Mouse (Mus musculus) frontal cortex, postnatal 10 days (tissue): ENCODE data around the gene Slc4a2.

Experiments
- DNase-seq, 2 experiments: peaks; one replicate each; pipeline ENCODE4 v3.0.0; 2022; ENCODE audit warnings: low spot score in 2 of 2, mixed read lengths in 1 of 2

Slc4a2 gene

GRCm38 (mm10) chr5:24426556-24427284 lies 3.1 kb downstream of the Slc4a2 start:
- no peak for DNase-seq

DNA sequence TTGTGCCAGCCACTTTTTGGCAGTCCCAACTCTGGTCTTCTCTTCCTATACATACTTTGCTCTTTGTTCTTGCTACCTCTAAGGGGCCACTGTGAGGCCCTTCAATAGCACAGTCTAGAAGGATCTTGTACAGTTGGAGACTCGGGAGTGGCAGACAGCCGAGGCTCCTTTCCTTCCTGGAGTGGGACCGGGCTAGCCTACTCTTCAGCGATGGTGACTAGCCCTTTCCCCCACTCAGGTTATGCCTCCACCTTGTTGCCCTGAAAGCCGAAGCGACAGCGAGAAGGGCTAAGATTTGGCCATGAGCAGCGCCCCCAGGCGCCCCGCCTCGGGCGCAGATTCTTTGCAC lies 3.6 kb downstream of the Slc4a2 start:
- no peak for DNase-seq

GRCm38 (mm10) chr5:24427981-24428402 lies 4.4 kb downstream of the Slc4a2 start:
- no peak for DNase-seq

- DNase-seq = no peak
Measured at GRCm38 (mm10) chr5:24428596-24428995, 5.0 kb downstream of the Slc4a2 start.

GRCm38 (mm10) chr5:24433993-24434392 lies 10.4 kb downstream of the Slc4a2 start:
- no peak for DNase-seq

GRCm38 (mm10) chr5:24441187-24441586 lies 17.6 kb downstream of the Slc4a2 start:
- DNase-seq = no peak

- DNase-seq = no peak
Measured at GRCm38 (mm10) chr5:24442029-24442428, 18.4 kb downstream of the Slc4a2 start.

GRCm38 (mm10) chr5:24443204-24443603 lies 19.6 kb downstream of the Slc4a2 start:
- no peak for DNase-seq

DNA sequence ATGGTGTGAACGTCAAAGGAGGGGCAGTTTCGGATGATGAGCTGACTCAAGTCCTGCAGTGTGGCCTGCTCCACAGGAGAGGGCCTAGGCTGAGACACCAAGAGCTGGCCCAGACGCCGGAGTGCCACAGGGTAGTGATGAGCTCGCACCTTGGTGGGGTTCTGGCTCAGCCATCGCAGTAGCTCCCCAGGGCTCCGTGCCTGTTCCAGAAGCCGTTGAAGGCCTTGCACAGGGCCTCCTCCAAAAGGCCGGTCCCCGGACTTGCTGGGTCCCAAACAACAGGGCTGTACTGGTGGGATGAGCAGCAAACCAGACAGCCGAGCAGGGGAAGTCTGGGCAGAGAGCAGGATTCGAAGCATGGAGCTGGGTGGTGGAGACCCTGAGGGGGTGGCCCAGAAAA lies 20.3 kb downstream of the Slc4a2 start:
- DNase-seq = no peak

GRCm38 (mm10) chr5:24444746-24445427 lies 21.2 kb downstream of the Slc4a2 start, which contains the start of gene Fastk:
TSS of gene Fastk (minus strand) at chr5:24445287.
- peak; percentile 85 to 93 for DNase-seq

GRCm38 (mm10) chr5:24445428-24446080 lies 21.9 kb downstream of the Slc4a2 start:
- no peak for DNase-seq

DNA sequence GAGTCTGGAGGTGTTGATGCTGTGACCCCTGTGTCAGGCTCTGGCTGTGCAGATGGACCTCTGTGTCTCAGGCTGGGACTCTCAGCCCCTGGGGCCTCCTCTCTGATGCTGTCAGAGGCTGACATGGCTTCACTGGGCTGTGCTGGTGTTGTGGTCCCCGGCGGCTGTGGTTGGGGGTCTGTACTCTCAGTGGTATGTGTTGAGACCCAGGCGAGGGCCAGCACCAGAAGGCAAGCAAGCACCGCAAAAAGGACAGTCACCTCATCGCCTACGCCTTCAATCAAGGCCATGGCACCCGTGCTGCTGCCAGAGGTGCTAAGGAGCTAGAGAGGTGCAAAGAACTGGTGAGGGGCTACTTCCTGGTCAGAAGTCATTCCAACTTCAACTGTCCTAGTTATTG lies 23.0 kb downstream of the Slc4a2 start:
- DNase-seq = no peak

DNA sequence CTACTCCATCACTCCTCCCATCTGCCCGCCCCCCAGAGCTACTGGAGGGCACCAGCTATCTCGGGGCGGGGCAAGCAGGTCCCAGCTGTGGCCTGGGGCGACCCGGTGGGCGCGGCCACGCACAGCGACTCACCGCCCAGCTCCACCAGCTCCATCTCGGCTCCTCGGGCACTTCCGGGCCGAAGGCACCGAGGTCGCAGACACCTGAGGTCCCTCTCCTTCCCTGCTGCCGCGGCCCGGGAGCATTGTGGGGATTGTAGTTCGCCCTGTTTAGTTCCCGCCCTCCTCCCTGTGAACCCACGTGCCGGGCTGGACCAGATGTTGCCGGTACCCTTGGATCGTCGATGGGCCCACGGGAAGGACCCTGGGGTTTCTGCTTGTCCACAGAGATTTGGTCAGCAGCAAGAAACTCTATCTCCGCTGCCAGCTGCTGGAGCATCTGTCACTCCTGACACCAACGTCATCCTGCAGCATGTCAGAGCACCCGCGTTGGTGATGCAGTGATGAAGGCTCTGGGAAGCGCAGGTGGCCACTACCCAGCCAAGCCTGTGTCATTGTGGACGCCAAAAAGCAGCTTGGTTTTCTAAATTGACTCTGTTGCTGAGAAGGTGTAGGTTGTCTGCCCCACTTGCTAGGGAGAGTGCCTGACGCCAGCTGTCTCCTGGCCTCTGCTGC lies 24.1 kb downstream of the Slc4a2 start, which contains the start of gene Tmub1:
Tmub1 (minus strand) TSS at position 231 of the 675 bp plus-strand sequence.
- DNase-seq = peak; percentile 77 to 83

GRCm38 (mm10) chr5:24451264-24452029 lies 27.8 kb downstream of the Slc4a2 start:
- peak; percentile 84 to 89 for DNase-seq

- DNase-seq = peak in 1 of 2 experiments; percentile 58
Measured at GRCm38 (mm10) chr5:24452030-24452690, 28.5 kb downstream of the Slc4a2 start, which contains the start of gene Agap3. TSS of gene Agap3 (plus strand) at chr5:24452177.

- DNase-seq = peak in 1 of 2 experiments; percentile 51
Measured at GRCm38 (mm10) chr5:24452691-24453233, 29.1 kb downstream of the Slc4a2 start.

DNA sequence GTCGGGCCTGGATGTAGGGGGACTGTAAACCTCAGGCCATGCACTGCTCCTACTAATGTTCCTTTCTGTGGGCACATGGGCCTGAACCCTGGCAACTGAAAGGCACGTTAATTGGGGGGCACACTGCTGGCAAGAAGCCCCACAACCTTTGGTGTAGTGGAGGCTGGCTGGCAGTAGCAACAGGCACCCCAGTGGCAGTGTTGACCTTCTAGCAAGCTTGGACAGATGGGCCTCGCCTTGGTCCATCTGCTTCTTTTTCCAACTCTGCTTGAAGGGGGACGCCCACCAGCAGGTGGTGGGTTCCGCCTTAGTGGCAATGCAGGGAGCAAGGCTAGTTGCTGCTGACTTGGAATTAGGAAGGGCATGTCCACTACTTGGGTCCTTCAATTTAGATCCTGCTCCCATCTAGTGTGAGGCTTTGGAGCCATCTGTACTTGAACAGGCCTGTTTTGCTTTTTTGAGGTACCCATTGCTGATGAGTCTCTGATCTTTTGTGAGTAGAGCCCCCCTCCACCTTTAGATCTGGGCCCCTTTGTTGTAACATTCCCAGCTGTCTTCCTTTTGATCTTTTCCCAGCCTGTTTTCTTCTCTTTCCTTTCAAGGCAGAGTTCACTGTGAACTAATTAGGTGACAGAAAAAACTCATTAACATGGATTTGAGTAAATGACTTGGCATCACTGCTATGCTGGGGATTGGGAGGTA lies 29.8 kb downstream of the Slc4a2 start:
- DNase-seq = peak in 1 of 2 experiments; percentile 43

- DNase-seq = no peak
Measured at GRCm38 (mm10) chr5:24453985-24454303, 30.3 kb downstream of the Slc4a2 start.

- DNase-seq = no peak
Measured at GRCm38 (mm10) chr5:24455076-24455475, 31.4 kb downstream of the Slc4a2 start.

DNA sequence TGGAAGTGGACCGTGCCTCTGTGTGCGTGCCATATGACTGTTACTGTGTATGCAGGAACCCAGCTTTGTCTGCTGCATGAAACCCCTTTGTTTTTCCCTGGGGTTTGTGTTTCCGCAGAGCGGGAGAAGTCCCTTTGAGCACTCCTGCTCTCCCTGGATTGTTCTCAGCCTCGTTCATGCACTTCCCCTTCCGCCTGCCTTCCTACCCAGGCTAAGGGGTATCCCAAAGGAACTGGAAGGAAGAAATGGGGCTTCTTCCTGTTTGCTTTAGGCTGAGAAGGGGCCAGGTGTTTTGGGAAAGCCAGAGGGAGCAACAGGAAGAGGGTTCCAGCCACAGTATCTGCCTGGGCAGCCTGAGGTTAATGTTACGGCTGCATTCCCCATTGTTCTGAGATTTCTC lies 32.0 kb downstream of the Slc4a2 start:
- no peak for DNase-seq
